Mouse (Mus musculus) kidney, postnatal 0 days (tissue): ENCODE data around the gene Cdkn1a. TPM values are rescaled to one million over a fixed set of nuclear protein-coding genes. Genes with fewer than 3 reads are reported as not detected.
"Not testable (repeated sequence)": the region's sequence is repeated elsewhere in the genome, so short reads cannot be mapped to it uniquely, and the experiment has no call there.

Source experiments
- ATAC-seq: fragments of 200-750 bp; cut with Nextera tagmentation; replicated peaks from 2 replicates; pipeline ENCODE4 v1.8.0; 2017; ENCODE audit warnings: low read depth, moderate number of reproducible peaks, moderate TSS enrichment, moderate library complexity; ENCODE audit not compliant: low FRiP score
- DNase-seq: peaks from one replicate; pipeline ENCODE4 v3.0.0-alpha.2; 2016; ENCODE audit warnings: low spot score
- H3K27ac ChIP-seq: fragments of 300-500 bp; sonication (generic); 2 replicates; pipeline ENCODE4 v1.5.1; 2014; ENCODE audit warnings: mild to moderate bottlenecking
- H3K27me3 ChIP-seq: fragments of 300-500 bp; sonication (generic); 2 replicates; pipeline ENCODE4 v1.6.1; 2014; ENCODE audit warnings: low read length, mixed read lengths; ENCODE audit not compliant: insufficient read depth
- H3K36me3 ChIP-seq: fragments of 300-500 bp; sonication (generic); 2 replicates; pipeline ENCODE4 v1.6.1; 2014; ENCODE audit warnings: low read length, mixed read lengths; ENCODE audit not compliant: insufficient read depth
- H3K4me1 ChIP-seq: fragments of 300-500 bp; sonication (generic); replicated peaks from 2 replicates; pipeline ENCODE4 v1.6.1; 2014; ENCODE audit warnings: antibody characterized with exemption, low read length, mixed read lengths; ENCODE audit not compliant: insufficient read depth
- H3K4me2 ChIP-seq: fragments of 300-500 bp; sonication (generic); 2 replicates; pipeline ENCODE4 v1.6.1; 2014; ENCODE audit warnings: mild to moderate bottlenecking, low read length, moderate library complexity, mixed read lengths
- H3K4me3 ChIP-seq: fragments of 300-500 bp; sonication (generic); replicated peaks from 2 replicates; pipeline ENCODE4 v1.5.1; 2014; ENCODE audit warnings: low read depth, low read length
- H3K9ac ChIP-seq: fragments of 300-500 bp; sonication (generic); 2 replicates; pipeline ENCODE4 v1.6.1; 2014; ENCODE audit warnings: low read depth, low read length
- H3K9me3 ChIP-seq: fragments of 300-500 bp; sonication (generic); replicated peaks from 2 replicates; pipeline ENCODE4 v1.6.1; 2016; ENCODE audit warnings: low read length, inconsistent platforms, mixed read lengths
- CTCF ChIP-seq: IDR thresholded peaks from 2 replicates; pipeline ENCODE4 v1.5.1; 2016; ENCODE audit warnings: antibody characterized with exemption, low read depth, mild to moderate bottlenecking, moderate library complexity
- WGBS: fragments of 180-500 bp; shearing (Covaris S2); extraction: QIAGEN DNeasy Blood & Tissue Kit; methylation state at CpG from one replicate; pipeline ENCODE4 v1.1.7; 2014; 5-methylcytosine and 5-hydroxymethylcytosine counted together
- polyA plus RNA-seq: library from polyadenylated mRNA; unstranded; fragments of >200 nt; fragmentation: Nextera tagmentation; extraction: Ambion mirVana; gene quantifications from 2 replicates; pipeline ENCODE4 v1.2.1, GENCODE M21; 2015

The Cdkn1a gene
- 125 and 136 TPM in 2 replicates for polyA plus RNA-seq

DNA sequence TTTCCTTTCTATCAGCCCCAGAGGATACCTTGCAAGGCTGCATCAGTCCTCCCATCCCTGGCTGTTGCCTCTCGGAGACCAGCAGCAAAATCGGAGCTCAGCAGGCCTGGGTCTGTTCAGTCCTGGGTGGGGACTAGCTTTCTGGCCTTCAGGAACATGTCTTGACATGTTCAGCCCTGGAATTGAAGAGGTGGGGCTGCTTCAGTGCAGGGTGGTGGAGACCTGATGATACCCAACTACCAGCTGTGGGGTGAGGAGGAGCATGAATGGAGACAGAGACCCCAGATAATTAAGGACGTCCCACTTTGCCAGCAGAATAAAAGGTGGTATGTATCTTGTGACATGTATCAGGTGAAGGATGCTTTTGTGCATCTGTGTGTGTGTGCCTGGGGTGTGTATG is at the start of gene Cdkn1a:
Cdkn1a (plus strand) TSS at position 201 of the 400 bp plus-strand sequence.
- Histone ChIP-seq H3K4me3 (no peak within 1 kb of the TSS), H3K36me3 (no peaks in the 10 kb centered on the region), H3K9me3 (no peaks in the 10 kb centered on the region), H3K27ac (no peak within 1 kb of the TSS), H3K4me1 (0 out of 2 replicates have a peak, but pooled peaks cover 5% of the 10 kb centered on the region), H3K9ac (no peak within 1 kb of the TSS), H3K27me3 (0 out of 2 replicates have a peak, but pooled peaks cover 2% of the 10 kb centered on the region), H3K4me2 (no peak within 1 kb of the TSS)
- WGBS: 85% methylated on average over 3 of the region's 3 CpGs
- ATAC-seq: no peak
- TF ChIP-seq CTCF: no peak
- DNase-seq: no peak

DNA sequence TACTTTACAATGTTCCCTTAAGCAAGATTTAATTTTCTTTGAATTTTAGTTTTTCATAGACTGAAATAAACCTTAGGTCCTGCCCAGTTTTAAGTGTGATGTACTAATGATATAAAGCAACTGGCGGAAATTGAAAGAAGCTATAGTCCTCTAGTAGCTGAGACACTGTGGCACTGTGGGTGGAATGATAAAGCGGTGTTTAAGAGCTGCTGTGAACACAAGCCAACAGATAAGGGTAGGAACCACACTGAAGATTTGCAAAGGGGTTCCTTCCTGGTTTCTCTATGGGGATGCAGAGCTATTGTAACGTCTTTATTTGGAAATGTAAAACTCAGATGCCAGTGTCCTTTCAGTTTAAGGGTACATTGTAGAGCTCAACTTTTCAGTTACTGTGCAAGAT is 49.1 kb upstream of the Cdkn1a start:
- 88% methylated on average over 3 of the region's 3 CpGs for WGBS
- not testable (repeated sequence) for H3K9me3 ChIP-seq, DNase-seq, H3K4me1 ChIP-seq, H3K4me2 ChIP-seq, ATAC-seq, H3K27ac ChIP-seq, H3K27me3 ChIP-seq, H3K4me3 ChIP-seq, H3K9ac ChIP-seq
- H3K36me3 ChIP-seq: peaks cover 65% of the 10 kb centered on the region

DNA sequence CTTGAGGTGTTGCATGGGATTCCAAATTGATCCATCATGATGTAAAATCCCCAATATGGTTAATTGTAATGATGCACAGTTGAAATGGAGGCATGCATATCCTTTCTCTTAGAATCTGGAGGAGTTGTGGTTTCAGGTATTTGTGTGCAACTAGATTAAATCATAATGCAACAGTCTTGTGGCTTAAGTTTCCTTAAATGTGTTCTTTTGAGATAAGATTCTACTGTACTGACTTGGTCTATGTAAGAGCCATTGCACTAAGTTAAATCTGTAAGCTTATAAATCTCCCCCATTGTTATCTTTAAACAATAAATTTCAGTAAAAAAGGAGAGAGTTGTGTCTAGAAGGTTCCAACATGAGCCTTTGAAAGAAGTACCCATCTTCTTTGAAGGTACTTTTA is 48.2 kb upstream of the Cdkn1a start:
- Histone ChIP-seq H3K36me3 (peaks cover 56% of the 10 kb centered on the region), H3K27ac (no peak overlapping the region), H3K4me1 (no peaks in the 10 kb centered on the region), H3K27me3 (no peaks in the 10 kb centered on the region), H3K9ac (no peak overlapping the region), H3K9me3 (no peaks in the 10 kb centered on the region), H3K4me2 (no peak overlapping the region), H3K4me3 (no peak overlapping the region)
- TF ChIP-seq CTCF: no peak
- ATAC-seq (no peak), DNase-seq (no peak)

DNA sequence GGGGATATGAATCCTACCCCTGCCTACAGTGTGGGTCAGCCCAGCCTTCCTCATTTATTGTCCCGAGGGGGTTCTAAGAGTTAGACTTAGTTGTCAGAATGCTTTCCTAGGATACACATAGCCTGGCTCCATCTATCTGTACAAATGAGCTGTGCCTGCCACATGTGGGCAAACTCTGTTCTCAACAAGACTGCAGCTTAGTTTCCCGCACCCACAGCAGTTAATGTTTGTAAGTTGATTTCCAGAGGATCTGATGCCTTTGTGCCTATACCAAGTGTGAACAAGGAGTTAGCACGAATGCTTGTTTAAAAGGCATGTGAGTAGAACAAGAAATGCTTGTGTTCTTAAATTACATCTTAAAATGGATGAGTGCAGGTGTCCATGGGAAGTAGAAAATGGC is 47.2 kb upstream of the Cdkn1a start:
- no peak overlapping the region for H3K9ac ChIP-seq
- no peak overlapping the region for H3K4me2 ChIP-seq
- 81% methylated on average over 3 of the region's 3 CpGs for WGBS
- H3K36me3 ChIP-seq: peaks cover 52% of the 10 kb centered on the region
- no peak overlapping the region for H3K4me3 ChIP-seq
- H3K9me3 ChIP-seq: no peaks in the 10 kb centered on the region
- H3K27me3 ChIP-seq: no peaks in the 10 kb centered on the region
- DNase-seq: no peak
- H3K27ac ChIP-seq: no peak overlapping the region
- TF ChIP-seq CTCF: no peak
- ATAC-seq: no peak
- H3K4me1 ChIP-seq: no peaks in the 10 kb centered on the region

DNA sequence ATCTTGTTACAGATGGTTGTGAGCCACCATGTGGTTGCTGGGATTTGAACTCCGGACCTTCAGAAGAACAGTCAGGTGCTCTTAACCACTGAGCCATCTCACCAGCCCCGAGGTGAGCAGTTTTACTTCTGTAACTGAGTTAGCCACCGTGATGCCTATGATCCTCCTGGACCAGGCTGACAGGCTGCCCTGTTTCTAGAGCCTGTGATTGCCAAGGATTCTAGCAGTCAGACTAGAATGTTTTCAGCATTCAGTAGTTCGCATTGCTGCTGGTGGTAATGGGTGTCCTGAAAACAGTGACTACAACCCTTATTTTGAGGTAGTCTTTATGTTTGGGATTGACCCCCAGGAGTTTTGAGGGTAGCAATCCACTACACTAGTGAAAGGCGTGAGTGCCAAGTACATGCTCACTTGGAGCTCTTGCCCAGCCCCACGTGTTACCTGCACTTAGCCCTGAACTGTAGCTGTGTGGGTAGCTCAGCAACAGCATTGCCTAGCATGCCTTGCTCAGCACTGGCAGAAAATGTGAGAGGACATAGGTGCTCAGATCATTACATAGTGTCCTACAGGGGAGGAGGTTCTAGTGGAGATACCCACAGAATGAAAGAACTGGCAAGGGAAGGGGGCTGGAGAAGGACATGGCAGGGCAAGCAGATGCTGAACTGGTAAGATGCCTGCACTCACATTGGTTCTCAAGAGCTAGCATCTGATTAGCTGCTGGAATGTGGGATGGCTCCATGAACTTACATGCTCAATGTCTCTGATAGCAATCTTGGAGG is 46.4 kb upstream of the Cdkn1a start:
- H3K4me3 ChIP-seq: no peak overlapping the region
- no peak for ATAC-seq
- peak overlapping the region; percentile 60; the same call in 1 of the 2 replicates for H3K27ac ChIP-seq
- no peak overlapping the region for H3K4me2 ChIP-seq
- peaks cover 45% of the 10 kb centered on the region for H3K36me3 ChIP-seq
- no peaks in the 10 kb centered on the region; the same call in 1 of the 2 replicates for H3K4me1 ChIP-seq
- H3K9me3 ChIP-seq: no peaks in the 10 kb centered on the region
- no peak for DNase-seq
- H3K27me3 ChIP-seq: no peaks in the 10 kb centered on the region
- no peak for TF ChIP-seq CTCF
- no peak overlapping the region for H3K9ac ChIP-seq
- 85% methylated on average over 6 of the region's 6 CpGs for WGBS

DNA sequence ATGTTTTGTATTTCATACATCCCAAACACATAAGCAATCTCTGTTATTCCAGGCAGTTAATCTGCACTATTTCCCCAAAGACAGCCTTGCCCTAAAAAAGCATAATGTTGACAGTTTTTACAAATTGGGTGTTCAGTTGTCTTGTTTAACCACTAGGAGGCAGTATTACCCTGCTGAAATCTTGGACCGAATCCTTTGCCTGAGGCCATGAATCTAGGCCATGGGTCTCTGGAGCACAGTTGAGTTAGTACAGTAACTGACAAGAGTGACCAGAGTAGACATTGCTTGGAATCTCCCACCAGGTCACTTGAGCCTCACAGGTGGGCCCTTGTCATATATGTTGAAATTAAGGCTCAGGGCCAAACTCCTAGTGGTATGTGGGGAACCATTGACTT is 45.9 kb upstream of the Cdkn1a start:
- H3K27ac ChIP-seq: peak overlapping the region; percentile 60; the same call in 1 of the 2 replicates
- WGBS: 51% methylated on average over 1 of the region's 1 CpGs
- peaks cover 39% of the 10 kb centered on the region for H3K36me3 ChIP-seq

More for the DNA sequence above, 45.9 kb upstream of the Cdkn1a start:
- TF ChIP-seq CTCF: peak; percentile 81
- Histone ChIP-seq H3K4me2 (no peak overlapping the region), H3K4me3 (no peak overlapping the region), H3K27me3 (no peaks in the 10 kb centered on the region), H3K9ac (no peak overlapping the region), H3K4me1 (no peaks in the 10 kb centered on the region; the same call in 1 of the 2 replicates), H3K9me3 (no peaks in the 10 kb centered on the region)
- peak; percentile 78 for DNase-seq
- 0 out of 2 replicates have a peak, but pooled peaks have one; percentile 38 for ATAC-seq
